ENCODE assay signal across 10 mouse cellular contexts in the genomic region with DNA sequence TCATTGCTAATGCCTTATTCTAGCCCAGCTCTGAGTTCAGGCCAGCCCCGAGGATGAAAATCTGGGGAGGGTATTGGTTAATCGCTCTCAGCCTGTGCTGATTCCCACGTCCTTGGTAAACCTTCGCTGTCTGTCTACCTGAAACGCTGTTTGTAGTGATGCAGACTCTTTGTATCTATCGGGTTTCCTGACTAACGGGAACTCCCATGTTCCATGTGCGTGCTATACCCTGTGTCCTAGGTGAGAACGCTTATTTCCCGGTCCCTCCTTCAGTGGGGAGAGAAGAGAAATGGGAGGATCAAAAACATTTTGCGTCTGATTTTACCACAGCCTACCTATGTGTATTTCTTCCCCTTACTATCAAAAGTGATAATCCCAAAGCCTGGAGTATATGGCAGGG. TPM values are rescaled to one million over a fixed set of nuclear protein-coding genes. Genes with fewer than 3 reads are reported as not detected.
DNase-seq lines count a peak whose midpoint lies in the region; ATAC-seq and TF ChIP-seq lines count a peak whose summit lies in the region.
"Had no signal": no experiment of that assay in that cellular context is flagged by ENCODE, and none has a peak within 500 bp of the region (broad histone marks: within the 10 kb centered on the region; RNA-seq: fewer than 3 reads in every experiment).

No protein-coding gene starts in this region.

- TF ChIP-seq POLR2A in limb, embryonic 14.5 days (IDR thresholded peaks at IDR 0.05; ENCODE audit: borderline replicate concordance, extremely low read depth, insufficient read depth, insufficient read length), result no peak

- 0 out of 2 replicates have a peak, but pooled peaks cover 7% of the 10 kb centered on the region for H3K27me3 ChIP-seq in heart, postnatal 0 days (ENCODE audit: control insufficient read depth, insufficient read depth, low read length)
- H3K27me3 ChIP-seq in limb, embryonic 14.5 days (ENCODE audit: control insufficient read depth, insufficient read depth, low read length), result no peaks in the 10 kb centered on the region

- H3K4me2 ChIP-seq in heart, postnatal 0 days (ENCODE audit: low read depth, low read length), result peak overlapping the region; percentile 40
- H3K4me2 ChIP-seq in limb, embryonic 14.5 days (replicated peaks; ENCODE audit: low read depth, low read length, severe bottlenecking), result 0 out of 2 replicates have a peak overlapping the region, but pooled peaks have one; percentile 37

- H3K4me1 ChIP-seq in heart, postnatal 0 days (ENCODE audit: control insufficient read depth, insufficient read depth), result peaks cover 6% of the 10 kb centered on the region; the same call in 1 of the 2 replicates
- peaks cover 40% of the 10 kb centered on the region for H3K4me1 ChIP-seq in limb, embryonic 14.5 days (ENCODE audit: control insufficient read depth, insufficient read depth, low read length)

- no peak overlapping the region for H3K27ac ChIP-seq in heart, postnatal 0 days (ENCODE audit: low read depth)
- H3K27ac ChIP-seq in limb, embryonic 14.5 days (replicated peaks; ENCODE audit: low read depth, low read length), result no peak overlapping the region
- H3K27ac ChIP-seq: forebrain, embryonic 13.5 days had no signal

- TF ChIP-seq CTCF in heart, postnatal 0 days (IDR thresholded peaks at IDR 0.05; ENCODE audit: low read depth), result no peak

- WGBS in heart, postnatal 0 days, result 45% methylated on average over 11 of the region's 11 CpGs
- 35% methylated on average over 11 of the region's 11 CpGs for WGBS in limb, embryonic 14.5 days

- no peaks in the 10 kb centered on the region for H3K9me3 ChIP-seq in heart, postnatal 0 days (replicated peaks; ENCODE audit: control insufficient read depth, low read length)
- H3K9me3 ChIP-seq in limb, embryonic 14.5 days (ENCODE audit: control insufficient read depth, low read length), result no peaks in the 10 kb centered on the region
- H3K9me3 ChIP-seq: forebrain, embryonic 13.5 days had no signal

- H3K4me3 ChIP-seq in heart, postnatal 0 days (ENCODE audit: low read depth, low read length), result no peak overlapping the region
- H3K4me3 ChIP-seq in limb, embryonic 14.5 days (replicated peaks; ENCODE audit: low read length), result no peak overlapping the region
- H3K4me3 ChIP-seq: forebrain, embryonic 13.5 days had no signal

- ATAC-seq in heart, postnatal 0 days (ENCODE audit: insufficient read depth, low read depth), result no peak
- ATAC-seq in activated CD4-positive, CD25-positive, alpha-beta regulatory T cell, adult 4 months, result peak; percentile 3
- no peak for ATAC-seq in limb, embryonic 14.5 days (ENCODE audit: low FRiP score, low read depth)
- ATAC-seq: forebrain, embryonic 13.5 days had no signal

- no peak for DNase-seq in heart, postnatal 0 days (ENCODE audit: low spot score)
- no peak for DNase-seq in heart, adult 8-10 months (ENCODE audit: low spot score)
- peak; percentile 36 for DNase-seq in CD4-positive helper T cell, adult 2 months (ENCODE audit: low read depth, low spot score)
- no peak for DNase-seq in limb, embryonic 14.5 days (ENCODE audit: low spot score)
- no peak for DNase-seq in left cerebral cortex, postnatal 10 days (ENCODE audit: extremely low spot score in 1 of 2, low spot score in 2 of 2)
- no peak for DNase-seq in layer of hippocampus, adult 18-20 months (ENCODE audit: low spot score in 2 of 2)
- DNase-seq: gastrocnemius, postnatal 36 days; lung, embryonic 14.5 days had no signal

- TF ChIP-seq EP300 in heart, postnatal 0 days (IDR thresholded peaks at IDR 0.05; ENCODE audit: low read depth), result no peak

- no peak overlapping the region for H3K9ac ChIP-seq in heart, postnatal 0 days (replicated peaks; ENCODE audit: low read depth, low read length)
- no peak overlapping the region for H3K9ac ChIP-seq in limb, embryonic 14.5 days (ENCODE audit: low read depth, low read length, severe bottlenecking)

- no peaks in the 10 kb centered on the region for H3K36me3 ChIP-seq in heart, postnatal 0 days (replicated peaks; ENCODE audit: control insufficient read depth, insufficient read depth, low read length)
- no peaks in the 10 kb centered on the region for H3K36me3 ChIP-seq in limb, embryonic 14.5 days (ENCODE audit: control insufficient read depth, insufficient read depth, low read length)

- intact Hi-C loops in left cerebral cortex, postnatal 10 days (cut with DNase I), result no loop called here

RNA-seq across cellular contexts. Expression of a gene that starts 31.8 kb away (rescaled TPM):
- total RNA-seq in heart, postnatal 0 days (2014; rRNA removed; ENCODE audit: low replicate concordance), result 22.4 and 56.9 TPM in 2 replicates
- 69.9 and 73.7 TPM in 2 replicates for polyA plus RNA-seq in heart, postnatal 0 days (2015; fragmentation: Nextera tagmentation; extraction: Ambion mirVana)
- 10 to 100 TPM; 43.2 to 56.8 (median 53.3) TPM for total RNA-seq in heart, adult 8-10 months (2022)
- 10 to 100 TPM; 73.7 to 77.3 TPM for polyA plus RNA-seq in activated CD4-positive, CD25-positive, alpha-beta regulatory T cell, adult 4 months (2017; shearing (Covaris generic))
- polyA plus RNA-seq in limb, embryonic 14.5 days (2012; rRNA removed), result 82.4 and 110 TPM in 2 replicates
- polyA plus RNA-seq in limb, embryonic 14.5 days (2014; fragmentation: Nextera tagmentation; extraction: Ambion mirVana), result 182 and 194 TPM in 2 replicates
- total RNA-seq in left cerebral cortex, postnatal 10 days (2021), result 10 to 100 TPM; 63.1 to 69.7 TPM
- total RNA-seq in layer of hippocampus, adult 18-20 months (2021), result 10 to 100 TPM; 77.2 to 80.5 TPM

RNA-seq across cellular contexts. Expression of a gene that starts 44.3 kb away (rescaled TPM):
- total RNA-seq in heart, postnatal 0 days (2014; rRNA removed; ENCODE audit: low replicate concordance), result 415 and 498 TPM in 2 replicates
- 107 and 126 TPM in 2 replicates for polyA plus RNA-seq in heart, postnatal 0 days (2015; fragmentation: Nextera tagmentation; extraction: Ambion mirVana)
- total RNA-seq in heart, adult 8-10 months (2022), result 1,000 to 10,000 TPM; 1,836 to 2,320 (median 2,004) TPM
- polyA plus RNA-seq in activated CD4-positive, CD25-positive, alpha-beta regulatory T cell, adult 4 months (2017; shearing (Covaris generic)), result 10 to 100 TPM in 1 of 2 experiments, 1 to 10 TPM in 1; 8.0 to 10.8 TPM
- 33.3 and 37.1 TPM in 2 replicates for polyA plus RNA-seq in limb, embryonic 14.5 days (2012; rRNA removed)
- polyA plus RNA-seq in limb, embryonic 14.5 days (2014; fragmentation: Nextera tagmentation; extraction: Ambion mirVana), result 38.5 and 40.3 TPM in 2 replicates
- 100 to 1,000 TPM; 235 to 254 TPM for total RNA-seq in left cerebral cortex, postnatal 10 days (2021)
- 100 to 1,000 TPM; 228 to 229 TPM for total RNA-seq in layer of hippocampus, adult 18-20 months (2021)
